Mouse (Mus musculus): ENCODE data around the gene Plch2. TPM values are rescaled to one million over a fixed set of nuclear protein-coding genes. Genes with fewer than 3 reads are reported as not detected.

Plch2 gene
- polyA plus RNA-seq, 2 experiments = 0.04 to 0.09 TPM

DNA sequence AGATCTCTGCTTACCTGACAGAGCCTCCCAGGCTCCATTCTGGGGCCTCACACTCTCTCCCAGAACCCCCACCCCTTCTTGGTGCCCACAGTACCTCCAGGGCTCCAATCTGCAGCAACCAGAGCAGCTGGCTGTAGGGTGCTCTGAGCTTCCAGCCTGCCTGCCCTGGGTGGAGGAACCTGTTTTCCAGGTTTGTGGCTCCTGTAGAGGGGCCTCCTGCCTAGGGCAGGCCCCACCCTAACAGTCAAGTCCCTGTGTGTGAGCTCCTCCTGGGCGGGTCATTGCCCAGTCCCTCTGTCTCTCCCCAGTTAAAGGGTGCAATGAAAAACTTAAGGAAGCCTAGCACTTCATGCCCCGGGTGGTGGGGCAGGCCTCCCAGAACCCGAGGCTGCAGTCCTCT lies 7.3 kb upstream of the Plch2 start:
- WGBS (ENCODE audit: insufficient replicate concordance) = 26% methylated on average over 3 of the region's 3 CpGs
- Histone ChIP-seq H3K4me1 (replicated peaks; ENCODE audit: control insufficient read depth in 2 of 2, insufficient read depth in 2 of 2, low read length in 1 of 2) (peaks cover 7 to 13% of the 10 kb centered on the region in 2 experiments; a peak in 3 of 4 replicates), H3K36me3 (replicated peaks; ENCODE audit: control insufficient read depth, insufficient read depth, low read depth) (no peaks in the 10 kb centered on the region), H3K4me2 (ENCODE audit: low read depth) (no peak overlapping the region), H3K27me3 (ENCODE audit: control insufficient read depth, insufficient read depth, low read length) (no peaks in the 10 kb centered on the region), H3K27ac (no peak overlapping the region), H3K9ac (replicated peaks) (no peak overlapping the region), H3K9me3 (ENCODE audit: control insufficient read depth, low read length) (no peaks in the 10 kb centered on the region), H3K4me3 (ENCODE audit: insufficient read depth in 1 of 2, low read depth in 2 of 2, low read length in 2 of 2) (no peak overlapping the region)
- no peak for TF ChIP-seq CTCF (IDR thresholded peaks at IDR 0.05; ENCODE audit: low read depth)
- no peak for TF ChIP-seq EP300 (IDR thresholded peaks at IDR 0.05; ENCODE audit: low read depth)
- no peak for ATAC-seq (ENCODE audit: insufficient read depth)
- no peak for DNase-seq (ENCODE audit: low read depth in 3 of 3, low spot score in 3 of 3)

DNA sequence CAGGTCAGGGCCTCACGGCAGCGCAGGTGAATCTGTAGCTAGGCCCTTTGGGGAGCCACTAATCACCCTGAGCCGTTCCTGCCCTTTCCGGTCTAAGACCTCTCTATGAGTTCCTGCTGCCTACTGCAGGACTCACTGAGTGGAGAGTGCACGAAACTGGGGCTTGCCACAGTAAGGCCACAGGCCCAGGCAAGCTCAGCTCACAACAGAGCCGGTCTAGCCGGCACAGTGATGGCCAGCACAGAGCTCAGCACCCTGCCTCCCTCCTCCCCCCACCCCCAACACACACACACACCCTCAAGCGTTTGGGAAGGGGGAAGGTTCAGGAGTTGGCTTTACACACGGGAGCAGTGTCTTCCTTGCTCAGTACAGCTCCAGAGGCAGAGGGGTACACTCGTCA lies 1.7 kb upstream of the Plch2 start:
- H3K27ac ChIP-seq = no peak overlapping the region
- no peak overlapping the region for H3K4me2 ChIP-seq (ENCODE audit: low read depth)
- no peaks in the 10 kb centered on the region for H3K27me3 ChIP-seq (ENCODE audit: control insufficient read depth, insufficient read depth, low read length)
- H3K4me3 ChIP-seq (ENCODE audit: insufficient read depth in 1 of 2, low read depth in 2 of 2, low read length in 2 of 2) = no peak overlapping the region
- no peaks in the 10 kb centered on the region for H3K4me1 ChIP-seq (replicated peaks; ENCODE audit: control insufficient read depth in 2 of 2, insufficient read depth in 2 of 2, low read length in 1 of 2)
- TF ChIP-seq EP300 (IDR thresholded peaks at IDR 0.05; ENCODE audit: low read depth) = no peak
- TF ChIP-seq CTCF (IDR thresholded peaks at IDR 0.05; ENCODE audit: low read depth) = no peak
- 32% methylated on average over 10 of the region's 10 CpGs for WGBS (ENCODE audit: insufficient replicate concordance)
- no peaks in the 10 kb centered on the region for H3K36me3 ChIP-seq (replicated peaks; ENCODE audit: control insufficient read depth, insufficient read depth, low read depth)
- DNase-seq (ENCODE audit: low read depth in 3 of 3, low spot score in 3 of 3) (no peak), ATAC-seq (ENCODE audit: insufficient read depth) (no peak)
- H3K9me3 ChIP-seq (ENCODE audit: control insufficient read depth, low read length) = no peaks in the 10 kb centered on the region
- H3K9ac ChIP-seq (replicated peaks) = no peak overlapping the region

DNA sequence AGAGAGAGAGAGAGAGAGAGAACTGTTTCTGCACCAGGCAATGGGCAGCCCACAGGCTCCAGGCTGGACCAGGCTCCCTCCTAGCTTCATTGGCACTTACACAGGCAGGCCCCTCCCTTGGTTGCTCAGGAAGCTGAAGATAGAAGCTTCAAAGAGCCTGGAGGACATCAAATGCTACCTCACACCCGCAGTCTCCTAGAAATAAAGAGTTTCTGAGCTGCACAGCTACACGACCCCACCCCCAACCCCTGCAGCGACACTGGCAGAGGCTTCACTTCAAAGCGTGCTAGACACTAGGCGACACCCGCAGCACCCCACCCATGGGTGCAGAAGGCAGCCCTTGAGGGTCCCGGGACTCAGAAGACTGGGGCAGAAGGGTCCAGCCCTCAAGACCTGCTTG lies 6.5 kb downstream of the Plch2 start:
- Histone ChIP-seq H3K27me3 (ENCODE audit: control insufficient read depth, insufficient read depth, low read length) (no peaks in the 10 kb centered on the region), H3K9ac (replicated peaks) (no peak overlapping the region), H3K36me3 (replicated peaks; ENCODE audit: control insufficient read depth, insufficient read depth, low read depth) (no peaks in the 10 kb centered on the region), H3K4me1 (replicated peaks; ENCODE audit: control insufficient read depth in 2 of 2, insufficient read depth in 2 of 2, low read length in 1 of 2) (no peaks in the 10 kb centered on the region), H3K27ac (no peak overlapping the region), H3K9me3 (ENCODE audit: control insufficient read depth, low read length) (no peaks in the 10 kb centered on the region), H3K4me2 (ENCODE audit: low read depth) (no peak overlapping the region), H3K4me3 (ENCODE audit: insufficient read depth in 1 of 2, low read depth in 2 of 2, low read length in 2 of 2) (no peak overlapping the region)
- 54% methylated on average over 7 of the region's 7 CpGs for WGBS (ENCODE audit: insufficient replicate concordance)
- TF ChIP-seq CTCF (IDR thresholded peaks at IDR 0.05; ENCODE audit: low read depth) (no peak), EP300 (IDR thresholded peaks at IDR 0.05; ENCODE audit: low read depth) (no peak)
- ATAC-seq (ENCODE audit: insufficient read depth) = no peak
- no peak for DNase-seq (ENCODE audit: low read depth in 3 of 3, low spot score in 3 of 3)

DNA sequence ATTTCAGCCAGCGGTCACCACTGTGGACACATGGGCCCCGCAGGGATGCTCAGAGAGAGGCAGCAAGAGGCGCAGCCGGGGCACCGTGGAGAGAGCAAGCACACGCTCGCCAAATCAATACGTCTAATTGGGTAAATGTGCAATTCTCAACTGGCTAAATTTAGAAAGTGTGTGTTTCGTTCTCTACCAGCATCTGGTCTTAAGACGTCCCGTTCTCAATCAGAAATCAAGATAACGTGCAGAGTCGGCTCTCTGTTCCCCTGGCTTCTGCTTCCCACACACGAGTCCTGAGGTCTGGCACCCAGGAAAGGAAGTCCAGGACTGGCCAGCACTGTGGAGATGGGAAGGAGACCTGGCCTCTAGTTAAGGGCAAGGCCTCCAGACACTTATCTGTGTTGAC lies 9.9 kb downstream of the Plch2 start:
- TF ChIP-seq EP300 (IDR thresholded peaks at IDR 0.05; ENCODE audit: low read depth) = no peak
- TF ChIP-seq CTCF (IDR thresholded peaks at IDR 0.05; ENCODE audit: low read depth) = no peak
- Histone ChIP-seq H3K4me3 (ENCODE audit: insufficient read depth in 1 of 2, low read depth in 2 of 2, low read length in 2 of 2) (no peak overlapping the region), H3K27ac (no peak overlapping the region), H3K36me3 (replicated peaks; ENCODE audit: control insufficient read depth, insufficient read depth, low read depth) (no peaks in the 10 kb centered on the region), H3K27me3 (ENCODE audit: control insufficient read depth, insufficient read depth, low read length) (peaks cover 24% of the 10 kb centered on the region), H3K4me1 (replicated peaks; ENCODE audit: control insufficient read depth in 2 of 2, insufficient read depth in 2 of 2, low read length in 1 of 2) (no peaks in the 10 kb centered on the region), H3K9me3 (ENCODE audit: control insufficient read depth, low read length) (no peaks in the 10 kb centered on the region), H3K4me2 (ENCODE audit: low read depth) (no peak overlapping the region), H3K9ac (replicated peaks) (no peak overlapping the region)
- ATAC-seq (ENCODE audit: insufficient read depth) = no peak
- DNase-seq (ENCODE audit: low read depth in 3 of 3, low spot score in 3 of 3) = no peak
- 67% methylated on average over 14 of the region's 14 CpGs for WGBS (ENCODE audit: insufficient replicate concordance)

DNA sequence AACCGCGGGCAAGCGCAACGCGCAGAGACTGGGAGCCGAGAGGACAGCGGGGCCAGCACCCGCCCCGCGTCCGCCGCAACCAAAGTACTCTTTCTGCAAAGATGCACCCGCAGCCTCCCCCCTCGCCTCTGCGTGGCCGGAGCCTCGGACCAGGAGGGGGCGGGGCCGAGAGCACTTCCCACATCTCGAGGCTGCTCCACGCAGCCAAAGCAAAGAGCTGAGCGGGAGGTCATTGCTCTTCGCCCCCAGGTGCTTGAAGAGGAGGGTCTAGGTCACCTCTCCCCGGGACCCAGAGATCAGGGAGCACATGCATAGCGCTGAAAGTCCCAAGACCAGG lies 13.3 kb downstream of the Plch2 start:
- H3K27me3 ChIP-seq (ENCODE audit: control insufficient read depth, insufficient read depth, low read length) = peaks cover 24% of the 10 kb centered on the region
- H3K4me3 ChIP-seq (ENCODE audit: insufficient read depth in 1 of 2, low read depth in 2 of 2, low read length in 2 of 2) = no peak overlapping the region
- ATAC-seq (ENCODE audit: insufficient read depth) (no peak), DNase-seq (ENCODE audit: low read depth in 3 of 3, low spot score in 3 of 3) (no peak)
- H3K4me1 ChIP-seq (replicated peaks; ENCODE audit: control insufficient read depth in 2 of 2, insufficient read depth in 2 of 2, low read length in 1 of 2) = no peaks in the 10 kb centered on the region
- 2% methylated on average over 25 of the region's 25 CpGs for WGBS (ENCODE audit: insufficient replicate concordance)
- H3K9me3 ChIP-seq (ENCODE audit: control insufficient read depth, low read length) = no peaks in the 10 kb centered on the region
- H3K9ac ChIP-seq (replicated peaks) = no peak overlapping the region
- TF ChIP-seq EP300 (IDR thresholded peaks at IDR 0.05; ENCODE audit: low read depth) (no peak), CTCF (IDR thresholded peaks at IDR 0.05; ENCODE audit: low read depth) (no peak)
- H3K36me3 ChIP-seq (replicated peaks; ENCODE audit: control insufficient read depth, insufficient read depth, low read depth) = no peaks in the 10 kb centered on the region
- H3K27ac ChIP-seq = no peak overlapping the region
- no peak overlapping the region for H3K4me2 ChIP-seq (ENCODE audit: low read depth)

All from liver, embryonic 14.5 days (tissue).